Mouse (Mus musculus) cerebellum, adult 2 months (tissue): ENCODE data around the gene Ldb3.

Source experiments
- CTCF ChIP-seq: fragments of 200-500 bp; IDR thresholded peaks from 2 replicates; pipeline ENCODE4 v1.5.1; 2011; ENCODE audit warnings: low read depth, mild to moderate bottlenecking, control low read depth, low read length, moderate library complexity, borderline replicate concordance; ENCODE audit not compliant: insufficient read depth
- POLR2A ChIP-seq: fragments of 200-500 bp; IDR thresholded peaks from 2 replicates; pipeline ENCODE4 v1.6.1; 2011; ENCODE audit warnings: low read length, control low read depth, borderline replicate concordance; ENCODE audit not compliant: insufficient read depth

GRCm38 (mm10) chr14:34549004-34549671 is 39.3 kb downstream of the Ldb3 start:
- TF ChIP-seq POLR2A (no peak), CTCF (peak; percentile 67)
